Mouse (Mus musculus): ENCODE measurements around the gene F3. TPM values are rescaled to one million over a fixed set of nuclear protein-coding genes. Genes with fewer than 3 reads are reported as not detected.

The F3 gene
- polyA plus RNA-seq, 1 experiment from 2014 or later: 13.0 TPM

GRCm38 (mm10) chr3:121686408-121686911 is 36.9 kb upstream of the F3 start:
- no peak overlapping the region for H3K4me2 ChIP-seq (ENCODE audit: low read length)
- 68% methylated on average over 4 of the region's 4 CpGs for WGBS
- no peak overlapping the region for H3K9ac ChIP-seq (ENCODE audit: low read depth, low read length)
- no peaks in the 10 kb centered on the region for H3K4me1 ChIP-seq (ENCODE audit: control insufficient read depth, insufficient read depth, low read length)
- no peaks in the 10 kb centered on the region for H3K36me3 ChIP-seq (ENCODE audit: control insufficient read depth, insufficient read depth, low read length)
- H3K9me3 ChIP-seq (replicated peaks; ENCODE audit: control insufficient read depth, low read length, poor library complexity, severe bottlenecking): no peaks in the 10 kb centered on the region
- no peak overlapping the region for H3K4me3 ChIP-seq (ENCODE audit: low read depth, low read length)
- H3K27ac ChIP-seq (ENCODE audit: low read length): no peak overlapping the region
- H3K27me3 ChIP-seq (ENCODE audit: control insufficient read depth, insufficient read depth, low read depth, low read length): no peaks in the 10 kb centered on the region
- ATAC-seq: 0 out of 2 replicates have a peak, but pooled peaks have one; percentile 17

- Histone ChIP-seq H3K27ac (ENCODE audit: low read length) (no peak overlapping the region), H3K4me3 (ENCODE audit: low read depth, low read length) (no peak overlapping the region), H3K9me3 (replicated peaks; ENCODE audit: control insufficient read depth, low read length, poor library complexity, severe bottlenecking) (no peaks in the 10 kb centered on the region), H3K9ac (ENCODE audit: low read depth, low read length) (no peak overlapping the region), H3K4me2 (ENCODE audit: low read length) (no peak overlapping the region), H3K4me1 (ENCODE audit: control insufficient read depth, insufficient read depth, low read length) (no peaks in the 10 kb centered on the region), H3K36me3 (ENCODE audit: control insufficient read depth, insufficient read depth, low read length) (no peaks in the 10 kb centered on the region), H3K27me3 (ENCODE audit: control insufficient read depth, insufficient read depth, low read depth, low read length) (no peaks in the 10 kb centered on the region)
- WGBS: 79% methylated on average over 3 of the region's 3 CpGs
- ATAC-seq: no peak
Measured at GRCm38 (mm10) chr3:121687741-121688140, 35.6 kb upstream of the F3 start.

- Histone ChIP-seq H3K36me3 (ENCODE audit: control insufficient read depth, insufficient read depth, low read length) (no peaks in the 10 kb centered on the region), H3K4me2 (ENCODE audit: low read length) (no peak overlapping the region), H3K27me3 (ENCODE audit: control insufficient read depth, insufficient read depth, low read depth, low read length) (no peaks in the 10 kb centered on the region), H3K4me1 (ENCODE audit: control insufficient read depth, insufficient read depth, low read length) (no peaks in the 10 kb centered on the region), H3K9me3 (replicated peaks; ENCODE audit: control insufficient read depth, low read length, poor library complexity, severe bottlenecking) (no peaks in the 10 kb centered on the region), H3K4me3 (ENCODE audit: low read depth, low read length) (no peak overlapping the region), H3K9ac (ENCODE audit: low read depth, low read length) (no peak overlapping the region), H3K27ac (ENCODE audit: low read length) (no peak overlapping the region; the same call in 1 of the 2 replicates)
- WGBS: 87% methylated on average over 5 of the region's 5 CpGs
- ATAC-seq: no peak
Measured at GRCm38 (mm10) chr3:121689029-121689428, 34.3 kb upstream of the F3 start.

- Histone ChIP-seq H3K36me3 (ENCODE audit: control insufficient read depth, insufficient read depth, low read length) (no peaks in the 10 kb centered on the region), H3K4me2 (ENCODE audit: low read length) (no peak overlapping the region), H3K9ac (ENCODE audit: low read depth, low read length) (no peak overlapping the region), H3K27ac (ENCODE audit: low read length) (no peak overlapping the region), H3K4me1 (ENCODE audit: control insufficient read depth, insufficient read depth, low read length) (no peaks in the 10 kb centered on the region), H3K9me3 (replicated peaks; ENCODE audit: control insufficient read depth, low read length, poor library complexity, severe bottlenecking) (no peaks in the 10 kb centered on the region), H3K27me3 (ENCODE audit: control insufficient read depth, insufficient read depth, low read depth, low read length) (no peaks in the 10 kb centered on the region), H3K4me3 (ENCODE audit: low read depth, low read length) (no peak overlapping the region)
- 95% methylated on average over 3 of the region's 3 CpGs for WGBS
- ATAC-seq: no peak
Measured at GRCm38 (mm10) chr3:121689697-121690096, 33.6 kb upstream of the F3 start.

GRCm38 (mm10) chr3:121693001-121693730 is 30.2 kb upstream of the F3 start:
- no peak overlapping the region for H3K4me3 ChIP-seq (ENCODE audit: low read depth, low read length)
- H3K27ac ChIP-seq (ENCODE audit: low read length): no peak overlapping the region
- H3K4me1 ChIP-seq (ENCODE audit: control insufficient read depth, insufficient read depth, low read length): no peaks in the 10 kb centered on the region
- no peaks in the 10 kb centered on the region for H3K27me3 ChIP-seq (ENCODE audit: control insufficient read depth, insufficient read depth, low read depth, low read length)
- no peak overlapping the region for H3K9ac ChIP-seq (ENCODE audit: low read depth, low read length)
- H3K36me3 ChIP-seq (ENCODE audit: control insufficient read depth, insufficient read depth, low read length): no peaks in the 10 kb centered on the region
- no peak for ATAC-seq
- no peak overlapping the region for H3K4me2 ChIP-seq (ENCODE audit: low read length)
- H3K9me3 ChIP-seq (replicated peaks; ENCODE audit: control insufficient read depth, low read length, poor library complexity, severe bottlenecking): no peaks in the 10 kb centered on the region
- 82% methylated on average over 13 of the region's 13 CpGs for WGBS

GRCm38 (mm10) chr3:121693746-121694145 is 29.6 kb upstream of the F3 start:
- no peaks in the 10 kb centered on the region for H3K27me3 ChIP-seq (ENCODE audit: control insufficient read depth, insufficient read depth, low read depth, low read length)
- no peak overlapping the region for H3K4me2 ChIP-seq (ENCODE audit: low read length)
- ATAC-seq: no peak
- no peak overlapping the region for H3K9ac ChIP-seq (ENCODE audit: low read depth, low read length)
- WGBS: 90% methylated on average over 5 of the region's 5 CpGs
- no peaks in the 10 kb centered on the region for H3K36me3 ChIP-seq (ENCODE audit: control insufficient read depth, insufficient read depth, low read length)
- H3K4me1 ChIP-seq (ENCODE audit: control insufficient read depth, insufficient read depth, low read length): no peaks in the 10 kb centered on the region
- H3K4me3 ChIP-seq (ENCODE audit: low read depth, low read length): no peak overlapping the region
- no peak overlapping the region for H3K27ac ChIP-seq (ENCODE audit: low read length)
- H3K9me3 ChIP-seq (replicated peaks; ENCODE audit: control insufficient read depth, low read length, poor library complexity, severe bottlenecking): no peaks in the 10 kb centered on the region

GRCm38 (mm10) chr3:121697169-121697568 is 26.2 kb upstream of the F3 start:
- ATAC-seq: no peak
- no peak overlapping the region for H3K4me2 ChIP-seq (ENCODE audit: low read length)
- H3K4me3 ChIP-seq (ENCODE audit: low read depth, low read length): no peak overlapping the region
- no peaks in the 10 kb centered on the region for H3K27me3 ChIP-seq (ENCODE audit: control insufficient read depth, insufficient read depth, low read depth, low read length)
- no peak overlapping the region for H3K27ac ChIP-seq (ENCODE audit: low read length)
- H3K9ac ChIP-seq (ENCODE audit: low read depth, low read length): no peak overlapping the region
- H3K4me1 ChIP-seq (ENCODE audit: control insufficient read depth, insufficient read depth, low read length): peaks cover 24% of the 10 kb centered on the region
- no peaks in the 10 kb centered on the region for H3K36me3 ChIP-seq (ENCODE audit: control insufficient read depth, insufficient read depth, low read length)
- H3K9me3 ChIP-seq (replicated peaks; ENCODE audit: control insufficient read depth, low read length, poor library complexity, severe bottlenecking): no peaks in the 10 kb centered on the region
- WGBS: 92% methylated on average over 7 of the region's 7 CpGs

- Histone ChIP-seq H3K36me3 (ENCODE audit: control insufficient read depth, insufficient read depth, low read length) (no peaks in the 10 kb centered on the region), H3K4me3 (ENCODE audit: low read depth, low read length) (no peak overlapping the region), H3K9ac (ENCODE audit: low read depth, low read length) (no peak overlapping the region), H3K27me3 (ENCODE audit: control insufficient read depth, insufficient read depth, low read depth, low read length) (no peaks in the 10 kb centered on the region), H3K4me2 (ENCODE audit: low read length) (no peak overlapping the region), H3K27ac (ENCODE audit: low read length) (peak overlapping the region; percentile 91), H3K4me1 (ENCODE audit: control insufficient read depth, insufficient read depth, low read length) (peaks cover 26% of the 10 kb centered on the region), H3K9me3 (replicated peaks; ENCODE audit: control insufficient read depth, low read length, poor library complexity, severe bottlenecking) (no peaks in the 10 kb centered on the region)
- 70% methylated on average over 4 of the region's 4 CpGs for WGBS
- ATAC-seq: 0 out of 2 replicates have a peak, but pooled peaks have one; percentile 17
Measured at GRCm38 (mm10) chr3:121699401-121699800, 23.9 kb upstream of the F3 start.

GRCm38 (mm10) chr3:121699849-121700248 is 23.5 kb upstream of the F3 start:
- Histone ChIP-seq H3K9me3 (replicated peaks; ENCODE audit: control insufficient read depth, low read length, poor library complexity, severe bottlenecking) (no peaks in the 10 kb centered on the region), H3K4me1 (ENCODE audit: control insufficient read depth, insufficient read depth, low read length) (peaks cover 26% of the 10 kb centered on the region), H3K27ac (ENCODE audit: low read length) (peak overlapping the region; percentile 91), H3K9ac (ENCODE audit: low read depth, low read length) (no peak overlapping the region), H3K27me3 (ENCODE audit: control insufficient read depth, insufficient read depth, low read depth, low read length) (no peaks in the 10 kb centered on the region), H3K36me3 (ENCODE audit: control insufficient read depth, insufficient read depth, low read length) (no peaks in the 10 kb centered on the region), H3K4me2 (ENCODE audit: low read length) (peak overlapping the region; percentile 48), H3K4me3 (ENCODE audit: low read depth, low read length) (no peak overlapping the region)
- peak; percentile 54 for ATAC-seq
- 56% methylated on average over 4 of the region's 4 CpGs for WGBS

All from midbrain, embryonic 16.5 days (tissue).